Mouse (Mus musculus): Measurements from ENCODE around the gene Dnajc12. TPM values are rescaled to one million over a fixed set of nuclear protein-coding genes. Genes with fewer than 3 reads are reported as not detected.
A peak's percentile ranks its signal among the peaks of the same experiment; 100 is the strongest.
"Not testable (repeated sequence)": the region's sequence is repeated elsewhere in the genome, so short reads cannot be mapped to it uniquely, and the experiment has no call there.

Gene Dnajc12
- polyA plus RNA-seq, 1 experiment from 2014 or later = 8.3 TPM

GRCm38 (mm10) chr10:63360502-63360901 is 21.7 kb upstream of the Dnajc12 start:
- Histone ChIP-seq H3K9ac (no peak overlapping the region), H3K4me2 (no peak overlapping the region), H3K9me3 (replicated peaks) (no peaks in the 10 kb centered on the region), H3K4me3 (no peak overlapping the region), H3K36me3 (ENCODE audit: poor library complexity, severe bottlenecking) (no peaks in the 10 kb centered on the region), H3K4me1 (no peaks in the 10 kb centered on the region), H3K27ac (no peak overlapping the region), H3K27me3 (no peaks in the 10 kb centered on the region)
- ATAC-seq = no peak
- 59% methylated on average over 1 of the region's 1 CpGs for WGBS

- no peaks in the 10 kb centered on the region for H3K36me3 ChIP-seq (ENCODE audit: poor library complexity, severe bottlenecking)
- no peaks in the 10 kb centered on the region for H3K9me3 ChIP-seq (replicated peaks)
- no peak overlapping the region for H3K9ac ChIP-seq
- 55% methylated on average over 7 of the region's 7 CpGs for WGBS
- 0 out of 2 replicates have a peak overlapping the region, but pooled peaks have one; percentile 13 for H3K4me2 ChIP-seq
- no peaks in the 10 kb centered on the region for H3K27me3 ChIP-seq
- H3K27ac ChIP-seq = no peak overlapping the region
- H3K4me1 ChIP-seq = no peaks in the 10 kb centered on the region
- no peak overlapping the region for H3K4me3 ChIP-seq
- no peak for ATAC-seq
Observed at GRCm38 (mm10) chr10:63365918-63366455, 16.3 kb upstream of the Dnajc12 start.

GRCm38 (mm10) chr10:63367386-63367785 is 14.9 kb upstream of the Dnajc12 start:
- H3K36me3 ChIP-seq (ENCODE audit: poor library complexity, severe bottlenecking) = no peaks in the 10 kb centered on the region
- 88% methylated on average over 6 of the region's 6 CpGs for WGBS

GRCm38 (mm10) chr10:63368041-63368440 is 14.2 kb upstream of the Dnajc12 start:
- no peaks in the 10 kb centered on the region for H3K9me3 ChIP-seq (replicated peaks)

More at GRCm38 (mm10) chr10:63367386-63367785, 14.9 kb upstream of the Dnajc12 start:
- Histone ChIP-seq H3K27ac (no peak overlapping the region), H3K27me3 (no peaks in the 10 kb centered on the region), H3K4me2 (no peak overlapping the region), H3K4me1 (no peaks in the 10 kb centered on the region), H3K9me3 (replicated peaks) (no peaks in the 10 kb centered on the region), H3K9ac (no peak overlapping the region), H3K4me3 (no peak overlapping the region)
- ATAC-seq = no peak

GRCm38 (mm10) chr10:63376303-63376702 is 5.9 kb upstream of the Dnajc12 start:
- ATAC-seq = no peak
- no peak overlapping the region for H3K4me2 ChIP-seq
- H3K4me3 ChIP-seq = no peak overlapping the region
- 78% methylated on average over 5 of the region's 5 CpGs for WGBS
- H3K9ac ChIP-seq = no peak overlapping the region
- peaks cover 1% of the 10 kb centered on the region; the same call in 1 of the 2 replicates for H3K4me1 ChIP-seq
- H3K27ac ChIP-seq = no peak overlapping the region
- H3K27me3 ChIP-seq = peaks cover 9% of the 10 kb centered on the region; the same call in 1 of the 2 replicates
- H3K9me3 ChIP-seq (replicated peaks) = no peaks in the 10 kb centered on the region
- H3K36me3 ChIP-seq (ENCODE audit: poor library complexity, severe bottlenecking) = no peaks in the 10 kb centered on the region

More at GRCm38 (mm10) chr10:63368041-63368440, 14.2 kb upstream of the Dnajc12 start:
- ATAC-seq = no peak
- H3K27ac ChIP-seq = no peak overlapping the region
- no peak overlapping the region for H3K4me2 ChIP-seq
- WGBS = 80% methylated on average over 3 of the region's 3 CpGs
- H3K27me3 ChIP-seq = no peaks in the 10 kb centered on the region
- no peak overlapping the region for H3K4me3 ChIP-seq
- H3K9ac ChIP-seq = no peak overlapping the region
- no peaks in the 10 kb centered on the region for H3K4me1 ChIP-seq
- no peaks in the 10 kb centered on the region for H3K36me3 ChIP-seq (ENCODE audit: poor library complexity, severe bottlenecking)

GRCm38 (mm10) chr10:63377468-63377867 is 4.8 kb upstream of the Dnajc12 start:
- Histone ChIP-seq H3K9ac (no peak overlapping the region), H3K4me3 (no peak overlapping the region), H3K9me3 (replicated peaks) (no peaks in the 10 kb centered on the region), H3K36me3 (ENCODE audit: poor library complexity, severe bottlenecking) (no peaks in the 10 kb centered on the region), H3K4me1 (peaks cover 9% of the 10 kb centered on the region), H3K27ac (no peak overlapping the region), H3K4me2 (no peak overlapping the region), H3K27me3 (peaks cover 15% of the 10 kb centered on the region; the same call in 1 of the 2 replicates)
- ATAC-seq = 0 out of 2 replicates have a peak, but pooled peaks have one; percentile 16
- 21% methylated on average over 9 of the region's 9 CpGs for WGBS

- Histone ChIP-seq H3K27ac (no peak overlapping the region), H3K4me2 (no peak overlapping the region), H3K4me3 (no peak overlapping the region), H3K4me1 (peaks cover 9% of the 10 kb centered on the region), H3K27me3 (peaks cover 15% of the 10 kb centered on the region; the same call in 1 of the 2 replicates), H3K36me3 (ENCODE audit: poor library complexity, severe bottlenecking) (no peaks in the 10 kb centered on the region), H3K9me3 (replicated peaks) (no peaks in the 10 kb centered on the region), H3K9ac (no peak overlapping the region)
- ATAC-seq = no peak
- WGBS = 41% methylated on average over 6 of the region's 6 CpGs
Observed at GRCm38 (mm10) chr10:63378948-63379680, 3.1 kb upstream of the Dnajc12 start.

- H3K4me1 ChIP-seq = peaks cover 9% of the 10 kb centered on the region
- H3K36me3 ChIP-seq (ENCODE audit: poor library complexity, severe bottlenecking) = no peaks in the 10 kb centered on the region
- H3K9me3 ChIP-seq (replicated peaks) = no peaks in the 10 kb centered on the region
- peak within 1 kb of the TSS; percentile 59 for H3K4me3 ChIP-seq
- peaks cover 15% of the 10 kb centered on the region; the same call in 1 of the 2 replicates for H3K27me3 ChIP-seq
- ATAC-seq = no peak
- peak within 1 kb of the TSS; percentile 87 for H3K4me2 ChIP-seq
- H3K9ac ChIP-seq = peak within 1 kb of the TSS; percentile 77
- no peak within 1 kb of the TSS for H3K27ac ChIP-seq
- WGBS = 5% methylated on average over 24 of the region's 24 CpGs
Observed at GRCm38 (mm10) chr10:63381498-63382280, 554 bp upstream of the Dnajc12 start, which contains the start of gene Sirt1. Sirt1 (minus strand) TSS chr10:63381704.

- not testable (repeated sequence) for ATAC-seq; H3K9me3 ChIP-seq (replicated peaks); H3K9ac ChIP-seq; H3K36me3 ChIP-seq (ENCODE audit: poor library complexity, severe bottlenecking); H3K4me1 ChIP-seq; H3K27me3 ChIP-seq; H3K27ac ChIP-seq
- 31% methylated on average over 5 of the region's 5 CpGs for WGBS
- Histone ChIP-seq H3K4me3 (peak overlapping the region; percentile 52), H3K4me2 (peak overlapping the region; percentile 73)
Observed at GRCm38 (mm10) chr10:63385897-63386296, 3.7 kb downstream of the Dnajc12 start.

GRCm38 (mm10) chr10:63386444-63386843 is 4.2 kb downstream of the Dnajc12 start:
- Histone ChIP-seq H3K36me3 (ENCODE audit: poor library complexity, severe bottlenecking) (no peaks in the 10 kb centered on the region), H3K4me3 (peak overlapping the region; percentile 52), H3K4me2 (peak overlapping the region; percentile 73), H3K9ac (peak overlapping the region; percentile 58), H3K9me3 (replicated peaks) (no peaks in the 10 kb centered on the region), H3K4me1 (peaks cover 6% of the 10 kb centered on the region), H3K27me3 (0 out of 2 replicates have a peak, but pooled peaks cover 5% of the 10 kb centered on the region), H3K27ac (no peak overlapping the region; the same call in 1 of the 2 replicates)
- under 1% methylated on average over 19 of the region's 19 CpGs for WGBS
- peak; percentile 77 for ATAC-seq

- Histone ChIP-seq H3K9ac (peak overlapping the region; percentile 58), H3K36me3 (ENCODE audit: poor library complexity, severe bottlenecking) (no peaks in the 10 kb centered on the region), H3K27ac (no peak overlapping the region), H3K4me1 (peaks cover under 1% of the 10 kb centered on the region; the same call in 1 of the 2 replicates), H3K4me3 (peak overlapping the region; percentile 52), H3K4me2 (peak overlapping the region; percentile 73), H3K27me3 (no peaks in the 10 kb centered on the region), H3K9me3 (replicated peaks) (no peaks in the 10 kb centered on the region)
- no peak for ATAC-seq
- WGBS = 3% methylated on average over 10 of the region's 10 CpGs
Observed at GRCm38 (mm10) chr10:63386991-63387390, 4.7 kb downstream of the Dnajc12 start.

GRCm38 (mm10) chr10:63388948-63389347 is 6.7 kb downstream of the Dnajc12 start:
- WGBS = 67% methylated on average over 4 of the region's 4 CpGs
- no peak for ATAC-seq
- H3K9me3 ChIP-seq (replicated peaks) = no peaks in the 10 kb centered on the region
- H3K4me3 ChIP-seq = no peak overlapping the region
- H3K36me3 ChIP-seq (ENCODE audit: poor library complexity, severe bottlenecking) = no peaks in the 10 kb centered on the region
- H3K27me3 ChIP-seq = no peaks in the 10 kb centered on the region
- no peak overlapping the region for H3K9ac ChIP-seq
- H3K4me1 ChIP-seq = no peaks in the 10 kb centered on the region
- no peak overlapping the region for H3K4me2 ChIP-seq
- H3K27ac ChIP-seq = no peak overlapping the region

Measured in forebrain, embryonic 13.5 days (tissue).